Mouse (Mus musculus): Measurements from ENCODE around the gene Pard3b. TPM values are rescaled to one million over a fixed set of nuclear protein-coding genes. Genes with fewer than 3 reads are reported as not detected.

Gene Pard3b
- polyA plus RNA-seq (2016; fragmentation: Nextera tagmentation; extraction: Ambion mirVana) = 5.4 and 7.5 TPM in 2 replicates

DNA sequence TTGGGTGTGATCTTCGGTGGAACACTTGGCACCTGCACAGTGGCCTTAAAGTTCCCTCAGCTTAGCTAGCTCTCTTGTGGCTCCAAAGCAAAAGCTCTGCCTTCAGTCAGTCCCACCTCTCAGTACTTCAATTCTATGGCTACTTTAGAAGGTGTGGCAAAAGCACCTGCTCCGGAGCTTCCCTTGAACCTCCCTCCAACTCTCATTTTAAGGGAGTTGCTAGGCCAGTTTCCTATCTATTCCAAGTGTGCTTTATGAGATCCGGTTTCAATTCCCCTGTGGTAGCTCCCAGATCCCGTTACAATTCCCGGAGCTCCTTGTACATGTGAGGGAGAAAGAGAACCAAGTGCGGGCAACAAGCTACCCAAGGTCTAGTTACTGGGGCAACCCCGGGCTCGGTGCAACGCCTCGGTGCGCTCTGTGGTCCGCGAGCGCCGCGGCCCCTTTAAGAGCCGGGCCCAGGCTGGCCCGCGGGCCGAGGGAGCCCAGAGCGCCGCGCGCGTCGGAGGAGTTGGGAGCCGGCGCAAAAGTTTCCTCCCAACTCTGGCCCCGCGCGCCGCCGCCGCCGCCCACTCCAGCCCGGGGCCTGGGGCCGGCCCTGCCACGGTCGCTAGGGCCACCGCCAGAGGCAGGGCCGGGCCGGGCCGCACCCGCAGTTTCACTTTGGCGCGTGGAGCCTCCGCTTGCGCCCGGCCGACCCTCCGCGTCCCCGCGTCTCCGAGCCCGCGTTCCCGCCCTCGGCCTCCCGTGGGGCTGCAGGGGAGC is at the start of gene Pard3b:
Pard3b (plus strand) TSS at position 478 of the 765 bp plus-strand sequence.
- peaks cover 37% of the 10 kb centered on the region for H3K27me3 ChIP-seq (replicated peaks; ENCODE audit: low read depth, poor library complexity, severe bottlenecking)
- no peaks in the 10 kb centered on the region for H3K36me3 ChIP-seq (replicated peaks)
- no peaks in the 10 kb centered on the region for H3K9me3 ChIP-seq
- peak within 1 kb of the TSS; percentile 96 for H3K4me3 ChIP-seq
- H3K4me1 ChIP-seq = peaks cover 16% of the 10 kb centered on the region
- 1% methylated on average over 60 of the region's 60 CpGs for WGBS
- peak within 1 kb of the TSS; percentile 91 for H3K27ac ChIP-seq (replicated peaks)
- peak; percentile 76 for DNase-seq (ENCODE audit: low spot score)

DNA sequence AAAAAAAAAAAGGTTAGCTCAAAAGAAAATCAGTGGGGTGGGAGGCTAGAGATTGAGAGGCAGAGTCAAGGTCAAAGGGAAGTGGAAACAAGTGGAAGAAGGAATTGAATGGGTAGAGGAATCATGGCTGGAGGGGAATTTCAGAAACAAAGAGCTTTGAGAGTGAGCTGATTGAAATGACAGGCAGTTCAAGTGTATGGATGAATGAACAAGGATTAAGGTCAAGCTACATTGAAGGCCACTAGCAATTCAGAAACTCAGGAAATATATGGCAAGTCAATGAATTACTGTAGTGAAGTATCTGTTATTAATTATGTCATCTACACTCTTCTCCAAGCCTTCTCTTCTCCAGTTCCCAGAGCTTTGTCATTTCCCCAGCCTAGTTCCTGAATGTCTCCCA is 22.4 kb upstream of the Pard3b start:
- H3K4me1 ChIP-seq = peaks cover 4% of the 10 kb centered on the region; the same call in 1 of the 2 replicates
- H3K27me3 ChIP-seq (replicated peaks; ENCODE audit: low read depth, poor library complexity, severe bottlenecking) = no peaks in the 10 kb centered on the region
- no peaks in the 10 kb centered on the region for H3K36me3 ChIP-seq (replicated peaks)
- H3K9me3 ChIP-seq = no peaks in the 10 kb centered on the region
- H3K4me3 ChIP-seq = no peak overlapping the region
- no peak overlapping the region for H3K27ac ChIP-seq (replicated peaks)
- DNase-seq (ENCODE audit: low spot score) = no peak

DNA sequence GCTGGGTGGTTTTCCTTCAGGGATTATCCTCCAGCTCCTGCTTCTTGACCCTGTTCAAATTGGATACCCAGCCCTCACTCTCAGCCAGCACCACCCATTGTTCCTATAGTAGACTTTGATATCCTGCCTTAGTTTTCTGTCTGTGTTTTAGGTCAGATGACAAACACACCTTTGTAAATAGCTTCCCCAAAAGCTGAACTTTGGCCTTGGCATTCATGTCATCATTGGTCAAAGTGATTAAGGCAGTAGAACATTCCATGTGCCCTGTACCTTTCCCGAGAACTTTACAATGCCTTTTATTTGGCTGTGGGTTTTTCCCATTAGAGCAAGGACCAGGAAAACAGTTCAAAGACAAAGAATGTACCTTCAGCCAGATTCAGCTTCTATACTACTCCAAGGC is 18.0 kb upstream of the Pard3b start:
- H3K27me3 ChIP-seq (replicated peaks; ENCODE audit: low read depth, poor library complexity, severe bottlenecking) = no peaks in the 10 kb centered on the region
- peaks cover 2% of the 10 kb centered on the region; the same call in 1 of the 2 replicates for H3K4me1 ChIP-seq
- no peak overlapping the region for H3K27ac ChIP-seq (replicated peaks)
- no peak overlapping the region for H3K4me3 ChIP-seq
- WGBS = 73% methylated on average over 1 of the region's 1 CpGs
- H3K9me3 ChIP-seq = no peaks in the 10 kb centered on the region
- no peak for DNase-seq (ENCODE audit: low spot score)
- H3K36me3 ChIP-seq (replicated peaks) = no peaks in the 10 kb centered on the region

DNA sequence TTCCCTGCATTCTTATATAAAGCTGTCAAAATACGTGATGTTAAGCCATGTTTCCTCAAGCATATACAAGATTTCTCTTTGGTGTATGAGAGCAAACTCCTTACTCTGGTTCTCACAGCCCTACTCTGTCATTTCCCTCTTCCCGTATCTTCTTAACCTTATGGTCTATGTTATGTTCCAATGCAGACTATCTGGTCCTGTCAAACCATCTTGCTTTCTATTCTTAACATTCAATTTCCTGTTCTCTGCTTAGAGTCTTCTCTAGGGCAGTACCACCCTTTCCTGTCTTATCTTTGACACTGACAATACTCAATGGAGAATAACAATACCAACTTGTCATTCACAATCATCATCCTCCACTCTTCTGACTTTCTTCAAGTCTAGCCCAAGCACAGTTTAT is 8.8 kb upstream of the Pard3b start:
- H3K27ac ChIP-seq (replicated peaks) = no peak overlapping the region
- 76% methylated on average over 2 of the region's 2 CpGs for WGBS
- H3K9me3 ChIP-seq = no peaks in the 10 kb centered on the region
- H3K36me3 ChIP-seq (replicated peaks) = no peaks in the 10 kb centered on the region
- no peak for DNase-seq (ENCODE audit: low spot score)
- no peak overlapping the region for H3K4me3 ChIP-seq
- H3K27me3 ChIP-seq (replicated peaks; ENCODE audit: low read depth, poor library complexity, severe bottlenecking) = no peaks in the 10 kb centered on the region
- no peaks in the 10 kb centered on the region for H3K4me1 ChIP-seq

DNA sequence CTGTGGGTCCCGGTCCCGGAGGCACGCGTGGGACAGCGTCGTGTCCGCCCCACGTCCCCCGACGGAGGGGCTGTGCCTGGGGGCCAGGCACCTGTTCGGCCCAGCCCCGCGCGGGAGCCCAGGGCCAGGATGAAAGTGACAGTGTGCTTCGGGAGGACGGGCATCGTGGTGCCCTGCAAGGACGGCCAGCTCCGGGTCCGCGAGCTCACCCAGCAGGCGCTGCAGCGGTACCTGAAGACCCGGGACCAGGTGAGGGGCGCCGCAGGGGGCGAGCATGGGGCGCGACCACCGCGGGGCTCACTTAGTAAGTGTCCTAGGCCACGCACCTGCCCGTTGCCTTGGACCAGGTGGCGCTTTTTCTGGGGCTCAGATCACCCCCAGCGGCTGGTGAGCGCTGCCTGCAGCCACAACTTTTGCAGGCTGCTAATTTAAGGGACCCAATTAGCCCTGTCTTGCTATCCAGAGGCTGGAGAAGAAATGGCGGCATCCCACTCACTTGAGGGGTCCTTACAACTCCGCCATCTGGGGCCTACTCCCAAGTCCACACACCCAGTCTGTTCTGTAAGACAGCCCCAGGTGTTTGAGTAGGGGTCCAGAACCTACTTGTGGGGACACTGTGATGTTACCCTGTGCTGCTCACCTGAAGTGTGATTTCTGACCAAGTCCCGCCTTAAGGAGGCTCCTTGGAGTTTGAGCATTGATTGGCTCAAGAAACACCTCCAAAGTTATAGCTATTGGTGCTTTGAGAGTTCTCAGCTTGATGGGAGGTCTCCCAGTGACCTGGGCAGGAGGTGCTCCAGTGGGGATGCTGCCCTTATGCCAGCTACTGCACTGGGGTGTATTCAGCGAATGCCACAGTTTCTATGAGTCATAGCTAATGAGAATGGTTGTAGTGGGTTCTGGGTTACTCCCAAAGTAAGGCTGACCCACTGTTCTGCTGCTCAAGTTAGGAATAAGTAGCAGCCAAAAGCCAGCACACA is 780 bp downstream of the Pard3b start:
- Histone ChIP-seq H3K27ac (replicated peaks) (peak overlapping the region; percentile 91), H3K9me3 (no peaks in the 10 kb centered on the region), H3K4me1 (peaks cover 16% of the 10 kb centered on the region), H3K4me3 (peak overlapping the region; percentile 96), H3K27me3 (replicated peaks; ENCODE audit: low read depth, poor library complexity, severe bottlenecking) (peaks cover 37% of the 10 kb centered on the region), H3K36me3 (replicated peaks) (no peaks in the 10 kb centered on the region)
- 3% methylated on average over 40 of the region's 40 CpGs for WGBS
- peak; percentile 53 for DNase-seq (ENCODE audit: low spot score)

DNA sequence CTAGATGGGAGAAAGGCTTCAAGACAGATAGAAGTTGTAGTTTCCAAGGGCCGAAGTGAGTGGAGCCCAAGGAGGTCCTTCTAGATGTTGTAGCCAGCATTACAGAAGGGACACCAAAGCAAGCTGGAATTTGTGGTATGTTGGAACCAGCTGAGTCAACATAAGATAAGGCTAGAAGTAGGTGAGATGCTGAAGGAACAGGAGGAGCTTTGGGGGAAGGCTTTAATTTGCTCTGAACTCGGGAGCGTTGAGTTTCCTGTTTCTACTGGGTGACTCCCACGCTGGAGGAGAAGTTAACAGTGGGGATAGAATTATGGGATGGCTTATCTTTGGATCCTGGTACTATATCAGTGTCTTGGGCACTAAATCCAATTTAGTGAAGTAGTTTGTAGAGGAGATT is 3.3 kb downstream of the Pard3b start:
- 61% methylated on average over 4 of the region's 4 CpGs for WGBS
- H3K4me1 ChIP-seq = peaks cover 16% of the 10 kb centered on the region
- H3K36me3 ChIP-seq (replicated peaks) = no peaks in the 10 kb centered on the region
- H3K4me3 ChIP-seq = no peak overlapping the region
- H3K27ac ChIP-seq (replicated peaks) = no peak overlapping the region
- no peak for DNase-seq (ENCODE audit: low spot score)
- no peaks in the 10 kb centered on the region for H3K9me3 ChIP-seq
- peaks cover 36% of the 10 kb centered on the region for H3K27me3 ChIP-seq (replicated peaks; ENCODE audit: low read depth, poor library complexity, severe bottlenecking)

DNA sequence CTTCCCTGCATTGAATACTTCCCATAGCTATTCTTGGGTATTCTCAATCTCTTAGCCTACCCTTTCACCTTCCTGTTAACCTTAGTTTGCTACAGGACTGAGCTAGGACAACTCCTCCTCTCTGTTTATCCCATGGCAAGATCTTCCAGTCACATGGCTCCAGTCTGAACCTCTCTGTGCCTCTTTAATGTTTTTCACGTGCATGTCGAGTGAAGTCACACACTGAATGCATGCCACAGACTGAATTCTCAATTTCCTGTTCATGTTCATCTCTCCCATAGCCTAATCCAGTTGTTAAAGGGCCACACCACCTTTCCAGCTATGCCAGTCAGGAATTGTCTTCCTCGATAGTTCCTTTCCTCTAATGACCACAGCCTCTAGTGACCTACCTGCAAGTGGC is 6.4 kb downstream of the Pard3b start:
- H3K36me3 ChIP-seq (replicated peaks) = no peaks in the 10 kb centered on the region
- no peak for DNase-seq (ENCODE audit: low spot score)
- no peaks in the 10 kb centered on the region for H3K9me3 ChIP-seq
- H3K27me3 ChIP-seq (replicated peaks; ENCODE audit: low read depth, poor library complexity, severe bottlenecking) = peaks cover 8% of the 10 kb centered on the region
- 76% methylated on average over 3 of the region's 3 CpGs for WGBS
- H3K27ac ChIP-seq (replicated peaks) = no peak overlapping the region
- no peaks in the 10 kb centered on the region for H3K4me1 ChIP-seq
- H3K4me3 ChIP-seq = no peak overlapping the region

DNA sequence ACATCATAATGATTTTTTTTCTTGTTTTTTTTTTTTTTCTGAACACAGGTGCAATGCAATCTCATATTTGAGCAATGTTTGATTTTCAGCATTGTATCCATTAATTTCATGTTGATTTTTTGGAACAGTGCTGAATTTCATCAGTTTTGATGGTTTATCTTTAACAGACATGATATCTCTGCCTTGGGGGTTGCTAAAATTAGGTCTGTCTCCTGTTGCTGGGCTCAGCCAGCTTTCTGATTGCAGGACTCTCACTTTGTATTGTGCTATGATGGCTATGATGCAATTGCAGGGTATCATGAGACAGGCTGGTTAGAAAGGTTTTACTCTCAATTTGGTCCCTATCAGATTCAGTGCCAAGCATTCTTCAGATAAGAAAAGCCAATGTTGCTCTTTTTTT is 11.3 kb downstream of the Pard3b start:
- Histone ChIP-seq H3K27me3 (replicated peaks; ENCODE audit: low read depth, poor library complexity, severe bottlenecking) (no peaks in the 10 kb centered on the region), H3K27ac (replicated peaks) (no peak overlapping the region), H3K4me3 (no peak overlapping the region), H3K4me1 (0 out of 2 replicates have a peak, but pooled peaks cover 4% of the 10 kb centered on the region), H3K9me3 (no peaks in the 10 kb centered on the region), H3K36me3 (replicated peaks) (no peaks in the 10 kb centered on the region)
- no peak for DNase-seq (ENCODE audit: low spot score)

DNA sequence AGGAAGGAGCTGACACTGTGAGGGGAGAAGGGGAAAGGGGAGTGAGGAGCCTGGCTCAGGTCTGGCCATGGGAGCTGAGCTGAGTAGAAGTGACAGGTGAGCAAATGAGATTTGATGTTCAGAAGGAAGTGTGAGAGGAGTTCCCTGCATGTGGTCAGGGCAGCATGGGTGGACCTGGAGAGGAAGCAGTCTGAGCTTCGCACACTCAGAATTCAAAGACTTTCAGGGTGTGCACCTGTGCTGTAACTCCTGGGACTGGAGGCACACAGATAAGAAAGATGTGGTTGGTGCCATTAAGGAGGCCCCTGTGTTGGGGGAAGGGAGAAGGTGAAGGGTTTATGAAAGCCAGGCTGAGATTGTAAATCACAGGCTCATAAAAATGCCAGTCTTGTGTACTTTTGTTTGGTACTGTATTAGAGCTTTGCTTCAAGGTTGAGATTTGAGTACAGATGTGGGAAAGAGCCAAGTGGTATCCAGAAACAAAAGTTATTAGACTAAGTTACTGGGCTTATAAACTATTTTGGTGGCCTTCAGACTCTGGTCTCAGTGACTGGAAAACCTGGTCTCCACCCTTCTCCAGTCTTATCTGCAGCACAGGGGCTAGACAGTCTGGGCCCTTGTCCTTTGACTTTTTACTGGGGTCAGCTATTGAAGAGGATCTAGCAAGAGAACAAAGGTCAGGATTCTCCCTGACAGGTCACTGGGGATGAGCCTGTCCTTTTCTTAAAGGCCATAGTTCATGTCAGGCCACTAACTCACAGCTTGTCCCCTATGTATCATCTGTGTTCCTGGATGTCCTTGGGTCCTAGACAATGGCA is 13.0 kb downstream of the Pard3b start:
- no peak for DNase-seq (ENCODE audit: low spot score)
- Histone ChIP-seq H3K27me3 (replicated peaks; ENCODE audit: low read depth, poor library complexity, severe bottlenecking) (no peaks in the 10 kb centered on the region), H3K36me3 (replicated peaks) (no peaks in the 10 kb centered on the region), H3K4me3 (no peak overlapping the region), H3K27ac (replicated peaks) (no peak overlapping the region), H3K4me1 (0 out of 2 replicates have a peak, but pooled peaks cover 4% of the 10 kb centered on the region), H3K9me3 (no peaks in the 10 kb centered on the region)
- WGBS = 82% methylated on average over 1 of the region's 1 CpGs

DNA sequence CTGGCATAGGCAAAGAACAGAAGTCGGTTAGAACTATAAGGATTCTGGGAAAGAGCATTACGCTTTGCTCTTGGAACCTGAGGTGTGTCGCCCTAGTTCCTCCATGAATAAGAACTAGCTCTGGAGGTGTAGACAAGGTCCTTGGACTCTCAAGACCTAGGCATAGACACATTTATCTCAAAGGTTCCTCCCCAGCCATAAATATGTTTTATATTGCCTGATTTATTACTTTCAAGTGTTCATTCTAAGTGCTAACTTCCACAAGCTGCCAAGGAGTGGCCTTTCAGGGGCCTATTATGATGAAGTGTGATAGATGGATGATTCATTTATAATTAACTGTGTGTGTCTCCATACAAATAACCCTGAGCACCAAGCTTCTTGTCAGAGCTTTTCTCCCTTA is 19.1 kb downstream of the Pard3b start:
- H3K36me3 ChIP-seq (replicated peaks) = no peaks in the 10 kb centered on the region
- no peaks in the 10 kb centered on the region for H3K9me3 ChIP-seq
- H3K27ac ChIP-seq (replicated peaks) = no peak overlapping the region
- DNase-seq (ENCODE audit: low spot score) = no peak
- H3K4me1 ChIP-seq = no peaks in the 10 kb centered on the region
- no peaks in the 10 kb centered on the region for H3K27me3 ChIP-seq (replicated peaks; ENCODE audit: low read depth, poor library complexity, severe bottlenecking)
- no peak overlapping the region for H3K4me3 ChIP-seq
- WGBS = 94% methylated on average over 3 of the region's 3 CpGs

DNA sequence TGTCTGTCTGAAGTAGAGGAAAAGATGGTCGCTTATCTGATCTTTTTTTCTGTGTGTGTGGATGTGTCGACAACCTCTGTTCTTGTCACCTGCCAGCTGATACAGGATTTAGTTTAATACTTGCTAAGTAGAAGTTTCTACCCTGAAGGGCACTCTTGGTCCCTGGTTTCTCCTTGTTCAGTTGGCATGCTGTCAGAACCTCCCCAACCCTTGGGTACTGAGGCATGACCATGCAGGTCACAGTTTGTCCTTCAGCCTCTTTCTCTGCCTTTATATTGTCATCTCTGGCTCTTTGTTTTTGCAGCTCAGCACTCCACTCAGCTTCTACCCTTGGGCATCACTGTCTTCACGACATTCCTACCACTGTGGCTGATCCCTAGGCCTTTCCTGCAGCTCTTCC is 21.3 kb downstream of the Pard3b start:
- no peak for DNase-seq (ENCODE audit: low spot score)
- WGBS = 78% methylated on average over 3 of the region's 3 CpGs

DNA sequence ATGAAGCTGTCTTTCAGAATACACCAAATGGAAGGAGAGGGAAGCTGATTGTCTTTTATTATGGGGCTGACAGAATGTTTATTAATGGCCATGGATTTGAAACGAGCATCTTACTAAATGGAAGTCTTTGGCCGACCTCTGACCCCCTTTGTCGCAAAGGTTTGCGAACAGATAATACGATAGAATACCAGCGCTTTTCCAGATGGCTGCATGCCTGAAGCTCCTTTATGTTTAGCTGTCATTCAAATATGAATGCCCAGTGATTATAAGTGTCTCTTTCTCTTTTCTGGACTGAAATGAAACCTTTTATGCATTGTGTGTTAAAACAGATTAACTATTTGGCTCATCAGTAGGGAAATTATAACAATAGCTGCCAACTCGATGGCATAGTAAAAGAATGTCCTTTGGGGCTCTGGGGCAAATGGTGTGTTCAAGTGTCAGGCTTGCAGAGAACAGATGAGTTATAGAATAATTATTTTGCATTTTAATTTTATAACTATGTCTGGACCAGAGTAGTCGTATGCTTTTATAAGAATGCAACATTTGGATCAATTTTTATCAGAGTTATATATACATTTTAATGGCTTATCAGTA is 46.7 kb downstream of the Pard3b start:
- WGBS = 30% methylated on average over 8 of the region's 8 CpGs
- H3K27ac ChIP-seq (replicated peaks) = no peak overlapping the region
- 0 out of 2 replicates have a peak, but pooled peaks cover 7% of the 10 kb centered on the region for H3K27me3 ChIP-seq (replicated peaks; ENCODE audit: low read depth, poor library complexity, severe bottlenecking)
- H3K36me3 ChIP-seq (replicated peaks) = no peaks in the 10 kb centered on the region
- DNase-seq (ENCODE audit: low spot score) = peak; percentile 14
- no peaks in the 10 kb centered on the region for H3K9me3 ChIP-seq
- no peak overlapping the region for H3K4me3 ChIP-seq
- H3K4me1 ChIP-seq = peaks cover 30% of the 10 kb centered on the region

More for the DNA sequence above, 21.3 kb downstream of the Pard3b start:
- Histone ChIP-seq H3K27ac (replicated peaks) (no peak overlapping the region), H3K4me1 (no peaks in the 10 kb centered on the region), H3K27me3 (replicated peaks; ENCODE audit: low read depth, poor library complexity, severe bottlenecking) (no peaks in the 10 kb centered on the region), H3K9me3 (no peaks in the 10 kb centered on the region), H3K36me3 (replicated peaks) (no peaks in the 10 kb centered on the region), H3K4me3 (no peak overlapping the region)
